Mouse (Mus musculus): ENCODE results near the gene Gbe1. TPM values are rescaled to one million over a fixed set of nuclear protein-coding genes. Genes with fewer than 3 reads are reported as not detected.

Gene Gbe1
- polyA plus RNA-seq, 1 experiment from 2014 or later: 14.2 TPM

DNA sequence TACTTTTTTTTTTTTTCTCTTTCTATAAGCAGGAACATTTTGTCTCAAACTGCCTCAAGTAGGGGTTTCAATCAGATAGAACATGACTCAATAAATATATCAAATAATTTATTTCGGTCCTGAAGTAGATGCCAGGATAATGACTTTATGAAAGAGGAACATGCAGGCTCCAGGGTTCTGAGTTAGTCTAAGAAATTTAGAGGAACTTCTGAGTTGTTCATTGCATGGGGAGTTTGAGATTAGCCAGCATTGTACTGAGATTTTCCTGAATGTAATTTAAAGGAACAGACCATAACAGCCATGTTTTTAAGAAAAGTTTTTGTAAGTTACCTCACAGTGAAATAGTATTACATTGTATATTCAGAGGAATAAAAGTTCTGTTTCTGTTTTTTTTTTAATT, 71.7 kb downstream of the Gbe1 start:
- no peak for DNase-seq (ENCODE audit: low spot score)
- H3K9me3 ChIP-seq: 0 out of 2 replicates have a peak, but pooled peaks cover 6% of the 10 kb centered on the region
- H3K4me3 ChIP-seq: no peak overlapping the region
- WGBS: 95% methylated on average over 1 of the region's 1 CpGs
- no peaks in the 10 kb centered on the region for H3K36me3 ChIP-seq
- H3K27me3 ChIP-seq (ENCODE audit: insufficient read depth, poor library complexity, severe bottlenecking): no peaks in the 10 kb centered on the region
- H3K4me1 ChIP-seq (replicated peaks): no peaks in the 10 kb centered on the region
- H3K27ac ChIP-seq: no peak overlapping the region

DNA sequence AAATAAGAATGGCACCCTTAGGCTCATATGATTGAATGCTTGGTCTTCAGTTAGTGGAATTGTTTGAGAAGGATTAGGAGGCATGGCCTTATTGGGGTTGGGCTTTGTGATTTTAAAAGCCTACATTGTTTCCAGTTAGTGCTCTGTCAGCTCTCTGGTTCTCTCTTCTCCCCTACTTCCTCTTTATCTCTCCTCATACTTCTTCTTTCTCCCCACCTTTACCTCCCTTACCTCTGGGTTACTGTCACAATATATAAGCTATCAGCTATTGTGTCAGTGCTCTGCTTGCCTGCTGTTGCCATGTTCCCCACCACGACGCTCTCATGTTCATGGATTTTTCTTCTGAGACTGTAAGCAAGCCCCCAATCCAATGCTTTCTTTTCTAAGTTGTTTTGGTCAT, 73.6 kb downstream of the Gbe1 start:
- Histone ChIP-seq H3K27ac (no peak overlapping the region), H3K4me1 (replicated peaks) (no peaks in the 10 kb centered on the region), H3K36me3 (no peaks in the 10 kb centered on the region), H3K4me3 (no peak overlapping the region), H3K27me3 (ENCODE audit: insufficient read depth, poor library complexity, severe bottlenecking) (no peaks in the 10 kb centered on the region), H3K9me3 (0 out of 2 replicates have a peak, but pooled peaks cover 5% of the 10 kb centered on the region)
- no peak for DNase-seq (ENCODE audit: low spot score)
- WGBS: 95% methylated on average over 2 of the region's 2 CpGs

DNA sequence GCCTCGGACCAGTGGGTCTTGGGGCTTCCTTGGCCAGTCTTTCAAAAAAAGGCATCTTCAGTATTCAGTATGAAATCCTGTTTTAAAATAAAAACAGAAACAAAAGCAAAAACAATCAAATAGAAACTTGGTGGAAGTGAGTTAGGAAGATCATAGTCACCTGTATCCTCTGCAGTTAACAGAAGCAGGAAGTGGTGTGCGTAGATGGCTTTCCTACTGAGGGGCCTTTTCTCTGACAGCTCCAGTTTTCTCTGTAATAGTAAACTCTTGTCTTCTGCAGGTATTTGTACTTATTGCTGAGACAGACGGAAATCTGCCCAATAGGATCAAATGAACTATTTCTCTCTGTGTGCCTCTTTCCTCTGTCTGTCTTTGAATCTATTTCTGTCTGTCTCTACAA, 81.5 kb downstream of the Gbe1 start:
- Histone ChIP-seq H3K9me3 (0 out of 2 replicates have a peak, but pooled peaks cover under 1% of the 10 kb centered on the region), H3K27me3 (ENCODE audit: insufficient read depth, poor library complexity, severe bottlenecking) (no peaks in the 10 kb centered on the region), H3K4me1 (replicated peaks) (no peaks in the 10 kb centered on the region), H3K36me3 (no peaks in the 10 kb centered on the region), H3K4me3 (no peak overlapping the region), H3K27ac (no peak overlapping the region)
- no peak for DNase-seq (ENCODE audit: low spot score)
- WGBS: 89% methylated on average over 3 of the region's 3 CpGs

DNA sequence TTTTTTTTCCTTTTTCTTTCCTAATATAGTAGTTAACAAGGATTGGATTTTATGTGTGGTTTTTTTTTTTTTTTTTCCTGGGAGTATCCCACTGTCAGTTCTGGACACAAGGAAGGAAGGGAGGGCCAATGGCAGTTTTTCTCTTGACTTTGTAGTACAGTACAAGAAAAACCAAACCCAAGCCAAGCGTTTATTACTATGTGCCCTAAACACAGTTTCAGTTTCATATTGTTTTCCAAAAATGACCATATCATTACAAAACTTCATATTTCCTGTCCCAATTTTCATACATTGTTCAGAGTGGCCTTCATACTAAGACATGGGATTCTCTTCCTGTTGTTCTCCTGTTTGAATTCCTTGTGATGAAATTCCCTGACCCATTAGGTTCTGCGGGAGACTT, 94.0 kb downstream of the Gbe1 start:
- H3K36me3 ChIP-seq: no peaks in the 10 kb centered on the region
- H3K27me3 ChIP-seq (ENCODE audit: insufficient read depth, poor library complexity, severe bottlenecking): no peaks in the 10 kb centered on the region
- H3K9me3 ChIP-seq: no peaks in the 10 kb centered on the region
- H3K4me3 ChIP-seq: no peak overlapping the region
- DNase-seq (ENCODE audit: low spot score): no peak
- no peaks in the 10 kb centered on the region for H3K4me1 ChIP-seq (replicated peaks)
- 91% methylated on average over 2 of the region's 2 CpGs for WGBS
- H3K27ac ChIP-seq: no peak overlapping the region

DNA sequence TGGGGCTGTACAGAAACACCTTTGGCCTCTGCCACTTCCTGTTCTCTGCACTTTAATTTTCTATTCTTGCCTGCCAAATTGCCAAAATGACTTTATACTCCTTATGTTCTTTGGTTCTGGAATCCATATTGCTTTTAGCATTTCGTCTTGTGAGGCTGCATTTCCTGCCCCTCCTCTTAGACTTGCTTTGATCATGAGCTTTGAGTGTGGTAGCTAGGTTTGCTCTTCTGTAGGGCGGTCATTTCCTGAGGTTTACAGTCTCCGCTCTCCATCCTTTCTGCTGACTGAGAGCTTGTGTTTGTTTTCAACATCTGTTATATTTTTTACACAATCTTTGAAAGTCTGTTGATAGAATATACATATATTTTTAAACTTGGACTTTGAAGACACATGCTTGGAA, 107.3 kb downstream of the Gbe1 start:
- WGBS: 88% methylated on average over 3 of the region's 3 CpGs
- H3K27me3 ChIP-seq (ENCODE audit: insufficient read depth, poor library complexity, severe bottlenecking): no peaks in the 10 kb centered on the region
- H3K4me1 ChIP-seq (replicated peaks): no peaks in the 10 kb centered on the region

DNA sequence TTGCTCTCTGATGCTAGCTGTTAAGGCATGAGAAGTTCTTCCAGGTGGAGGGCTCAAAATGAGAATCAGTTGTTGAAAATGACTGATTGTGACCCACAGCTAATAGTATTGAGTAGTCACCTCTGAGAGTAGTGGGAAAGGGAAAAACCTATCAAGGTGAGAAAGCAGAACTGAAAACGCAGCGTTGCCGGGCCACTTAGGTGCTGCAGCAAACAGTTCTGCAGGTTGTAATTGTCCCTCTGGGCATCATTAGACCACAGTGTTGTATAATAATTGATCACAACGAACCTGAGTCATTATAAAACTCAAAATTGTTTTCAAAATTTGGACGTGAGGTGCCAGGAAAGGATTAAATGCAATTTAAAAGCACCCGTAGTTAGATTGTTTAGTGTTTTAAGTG, 135.8 kb downstream of the Gbe1 start:
- DNase-seq (ENCODE audit: low spot score): no peak
- no peaks in the 10 kb centered on the region for H3K4me1 ChIP-seq (replicated peaks)

More for the DNA sequence above, 107.3 kb downstream of the Gbe1 start:
- no peaks in the 10 kb centered on the region for H3K36me3 ChIP-seq
- no peak overlapping the region for H3K27ac ChIP-seq
- no peaks in the 10 kb centered on the region for H3K9me3 ChIP-seq
- H3K4me3 ChIP-seq: no peak overlapping the region
- DNase-seq (ENCODE audit: low spot score): no peak

DNA sequence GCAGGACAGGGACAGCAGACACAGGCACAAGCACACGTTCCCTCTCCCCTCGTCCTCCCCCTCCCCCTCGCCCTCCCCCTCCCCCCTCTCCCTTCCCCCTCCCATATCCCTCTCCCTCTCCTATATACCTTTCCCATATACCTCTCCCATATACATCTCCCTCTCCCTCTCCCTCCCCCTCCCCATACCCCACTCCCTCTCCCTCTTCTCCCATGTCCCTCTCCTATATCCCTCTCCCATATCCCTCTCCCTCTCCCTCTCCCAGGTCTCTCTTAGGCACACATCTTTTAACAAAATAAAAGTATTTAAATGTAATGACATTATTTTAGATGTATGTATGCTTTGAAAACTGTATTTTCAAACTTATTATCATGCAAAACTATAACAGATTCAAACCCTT, 161.8 kb downstream of the Gbe1 start:
- Histone ChIP-seq H3K4me1 (replicated peaks) (no peaks in the 10 kb centered on the region), H3K9me3 (no peaks in the 10 kb centered on the region), H3K36me3 (no peaks in the 10 kb centered on the region), H3K27ac (no peak overlapping the region), H3K4me3 (no peak overlapping the region), H3K27me3 (ENCODE audit: insufficient read depth, poor library complexity, severe bottlenecking) (no peaks in the 10 kb centered on the region)
- no peak for DNase-seq (ENCODE audit: low spot score)
- WGBS: 76% methylated on average over 2 of the region's 3 CpGs

More for the DNA sequence above, 135.8 kb downstream of the Gbe1 start:
- H3K27me3 ChIP-seq (ENCODE audit: insufficient read depth, poor library complexity, severe bottlenecking): no peaks in the 10 kb centered on the region
- 87% methylated on average over 6 of the region's 6 CpGs for WGBS
- no peaks in the 10 kb centered on the region for H3K36me3 ChIP-seq
- H3K4me3 ChIP-seq: no peak overlapping the region
- H3K9me3 ChIP-seq: no peaks in the 10 kb centered on the region
- no peak overlapping the region for H3K27ac ChIP-seq

DNA sequence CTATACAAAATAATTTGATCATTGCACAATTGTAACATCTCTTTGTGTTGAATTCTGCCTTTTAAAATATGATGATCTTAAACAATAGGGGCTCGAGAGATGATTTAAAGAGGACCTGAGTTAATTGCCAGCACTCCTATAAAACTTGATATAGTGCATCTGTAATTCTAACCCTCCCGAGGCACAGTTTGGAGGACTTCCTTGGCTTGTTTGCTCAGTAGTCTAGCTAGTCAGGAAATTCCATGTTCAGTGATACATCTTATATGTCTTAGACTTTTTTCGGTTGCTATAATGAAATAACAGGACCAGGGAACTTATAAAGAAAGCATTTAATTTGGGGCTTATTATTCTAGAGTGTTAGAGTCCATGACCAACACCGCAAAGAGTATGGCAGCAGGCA, 162.4 kb downstream of the Gbe1 start:
- 87% methylated on average over 4 of the region's 4 CpGs for WGBS
- Histone ChIP-seq H3K9me3 (no peaks in the 10 kb centered on the region), H3K4me1 (replicated peaks) (no peaks in the 10 kb centered on the region), H3K27me3 (ENCODE audit: insufficient read depth, poor library complexity, severe bottlenecking) (no peaks in the 10 kb centered on the region), H3K36me3 (no peaks in the 10 kb centered on the region), H3K27ac (no peak overlapping the region), H3K4me3 (no peak overlapping the region)
- DNase-seq (ENCODE audit: low spot score): no peak

DNA sequence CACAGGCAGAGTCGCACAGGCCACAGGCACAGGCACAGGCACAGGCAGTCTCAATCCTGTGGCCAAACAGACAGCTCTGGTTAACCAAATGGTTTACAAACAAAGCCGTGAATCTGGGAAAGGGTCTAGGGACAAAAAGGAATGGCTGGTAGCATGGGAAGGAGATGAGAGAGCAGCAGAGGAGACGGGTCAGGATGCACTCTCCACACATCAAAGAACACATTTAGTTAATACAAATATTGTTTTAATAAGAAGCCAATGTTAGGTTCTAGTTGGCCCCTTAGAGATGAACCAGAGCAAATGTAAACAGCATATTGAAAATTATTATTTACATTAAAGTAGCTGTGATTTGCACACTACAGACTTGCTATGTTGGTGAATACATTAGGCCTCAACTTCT, 166.7 kb downstream of the Gbe1 start:
- H3K4me3 ChIP-seq: no peak overlapping the region
- no peaks in the 10 kb centered on the region for H3K9me3 ChIP-seq
- H3K4me1 ChIP-seq (replicated peaks): no peaks in the 10 kb centered on the region
- no peak overlapping the region for H3K27ac ChIP-seq
- H3K36me3 ChIP-seq: no peaks in the 10 kb centered on the region
- 96% methylated on average over 3 of the region's 3 CpGs for WGBS
- no peak for DNase-seq (ENCODE audit: low spot score)
- H3K27me3 ChIP-seq (ENCODE audit: insufficient read depth, poor library complexity, severe bottlenecking): no peaks in the 10 kb centered on the region

DNA sequence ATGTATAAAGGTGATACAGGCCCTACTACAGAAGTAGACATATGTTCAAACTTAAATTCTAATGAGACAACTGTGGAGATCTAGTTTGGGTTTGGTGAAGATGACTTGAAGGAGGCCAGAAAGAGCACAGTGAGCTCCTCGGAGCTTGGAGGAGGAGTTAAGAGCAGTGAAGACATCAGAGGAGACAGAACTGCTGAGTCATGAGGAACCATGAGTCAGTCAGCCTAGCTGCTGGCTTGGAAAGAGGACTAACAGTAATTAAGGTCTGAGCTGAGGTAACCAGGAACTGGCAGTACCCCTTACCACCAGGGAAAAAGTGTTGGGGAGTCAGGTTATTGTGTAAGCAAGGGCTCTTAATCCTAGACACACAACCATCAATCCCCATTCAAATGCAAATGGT, 192.7 kb downstream of the Gbe1 start:
- no peak for DNase-seq (ENCODE audit: low spot score)
- H3K27ac ChIP-seq: no peak overlapping the region
- no peaks in the 10 kb centered on the region for H3K27me3 ChIP-seq (ENCODE audit: insufficient read depth, poor library complexity, severe bottlenecking)
- H3K9me3 ChIP-seq: no peaks in the 10 kb centered on the region
- H3K36me3 ChIP-seq: no peaks in the 10 kb centered on the region
- no peak overlapping the region for H3K4me3 ChIP-seq
- H3K4me1 ChIP-seq (replicated peaks): no peaks in the 10 kb centered on the region
- 57% methylated on average over 1 of the region's 1 CpGs for WGBS

DNA sequence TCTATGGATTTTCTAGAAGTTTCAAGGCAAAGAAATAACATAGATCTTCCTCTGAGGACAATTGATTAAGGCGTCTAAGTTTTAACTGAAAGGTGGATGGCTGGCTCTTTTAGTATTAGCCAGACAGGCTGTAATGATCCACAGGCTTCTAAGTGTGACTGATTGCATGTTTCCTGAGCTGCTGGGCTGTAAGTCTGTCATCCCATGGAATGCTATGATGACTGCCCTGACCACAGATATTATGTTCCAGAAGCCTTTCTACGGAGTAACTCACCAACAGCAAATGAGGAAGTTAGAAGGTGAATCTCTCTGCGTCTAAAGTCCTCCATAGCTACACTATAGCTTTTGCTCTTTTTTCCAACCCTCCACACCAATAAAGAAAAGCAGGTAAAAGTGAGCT, 197.2 kb downstream of the Gbe1 start:
- H3K27me3 ChIP-seq (ENCODE audit: insufficient read depth, poor library complexity, severe bottlenecking): no peaks in the 10 kb centered on the region
- 91% methylated on average over 3 of the region's 3 CpGs for WGBS
- H3K4me3 ChIP-seq: no peak overlapping the region
- H3K4me1 ChIP-seq (replicated peaks): no peaks in the 10 kb centered on the region
- no peak overlapping the region for H3K27ac ChIP-seq
- no peaks in the 10 kb centered on the region for H3K9me3 ChIP-seq
- no peak for DNase-seq (ENCODE audit: low spot score)
- no peaks in the 10 kb centered on the region for H3K36me3 ChIP-seq

DNA sequence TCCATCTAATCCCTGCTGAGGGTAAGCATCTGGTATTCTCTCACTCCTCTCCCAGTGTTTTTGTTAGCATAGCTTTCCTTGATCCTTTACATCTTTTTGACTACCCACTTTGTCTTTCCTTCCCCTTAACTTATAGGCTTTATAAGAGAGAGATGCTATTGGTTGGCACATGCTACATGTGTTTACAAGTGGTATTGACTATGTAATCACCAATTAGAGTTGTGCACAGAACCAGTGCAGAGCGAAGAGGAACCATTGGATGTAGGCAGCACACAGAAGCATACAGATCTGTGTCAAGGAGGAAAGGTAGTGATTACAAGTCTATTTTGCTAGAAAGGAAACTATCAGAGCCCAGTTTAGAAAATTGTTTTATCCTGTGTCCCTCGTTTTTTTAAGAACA, 209.1 kb downstream of the Gbe1 start:
- Histone ChIP-seq H3K4me1 (replicated peaks) (no peaks in the 10 kb centered on the region), H3K4me3 (no peak overlapping the region), H3K27ac (no peak overlapping the region), H3K9me3 (no peaks in the 10 kb centered on the region), H3K36me3 (no peaks in the 10 kb centered on the region), H3K27me3 (ENCODE audit: insufficient read depth, poor library complexity, severe bottlenecking) (no peaks in the 10 kb centered on the region)
- 84% methylated on average over 2 of the region's 2 CpGs for WGBS
- DNase-seq (ENCODE audit: low spot score): no peak

DNA sequence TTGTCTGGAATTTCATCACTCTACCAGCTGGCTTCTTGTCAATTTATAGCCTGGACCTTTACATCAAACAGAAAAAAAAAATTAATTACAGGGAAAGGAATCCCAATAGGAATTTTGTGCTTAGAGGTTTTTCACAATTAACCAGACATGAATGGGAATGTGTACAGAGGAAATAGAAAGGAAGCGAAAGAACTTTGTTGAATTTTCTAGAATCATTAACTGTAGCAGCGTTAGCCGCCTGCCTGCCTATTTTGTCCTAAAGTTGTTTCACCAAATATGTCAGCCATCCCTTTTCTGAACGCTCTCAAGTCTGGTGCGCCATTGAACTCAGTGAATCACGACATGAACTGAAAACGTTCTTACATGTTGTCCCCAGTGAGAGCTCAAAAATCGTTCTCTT, 209.8 kb downstream of the Gbe1 start:
- H3K27me3 ChIP-seq (ENCODE audit: insufficient read depth, poor library complexity, severe bottlenecking): no peaks in the 10 kb centered on the region
- WGBS: 91% methylated on average over 8 of the region's 8 CpGs
- H3K4me1 ChIP-seq (replicated peaks): no peaks in the 10 kb centered on the region
- no peak overlapping the region for H3K27ac ChIP-seq
- no peaks in the 10 kb centered on the region for H3K36me3 ChIP-seq
- H3K4me3 ChIP-seq: no peak overlapping the region
- no peak for DNase-seq (ENCODE audit: low spot score)
- no peaks in the 10 kb centered on the region for H3K9me3 ChIP-seq

DNA sequence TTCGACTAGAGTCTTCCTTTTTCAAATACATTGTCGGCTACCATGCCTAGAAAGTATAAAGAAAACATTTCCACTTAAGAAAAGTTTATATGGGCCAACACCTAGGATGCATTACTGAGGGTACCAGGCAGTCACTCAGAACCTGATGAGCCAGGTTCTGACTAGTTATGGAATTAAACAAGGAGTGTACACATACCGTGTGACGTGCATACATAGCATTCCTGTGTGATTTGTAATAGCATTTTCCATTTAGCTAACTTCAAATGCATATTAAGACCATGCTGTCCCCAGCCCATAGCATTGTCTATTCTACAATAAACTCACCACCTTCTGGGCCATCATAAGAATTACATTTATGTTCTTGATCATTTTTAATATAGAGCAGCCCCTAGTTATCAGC, 210.5 kb downstream of the Gbe1 start:
- no peak for DNase-seq (ENCODE audit: low spot score)
- WGBS: 95% methylated on average over 4 of the region's 4 CpGs
- Histone ChIP-seq H3K27ac (no peak overlapping the region), H3K4me3 (no peak overlapping the region), H3K9me3 (no peaks in the 10 kb centered on the region), H3K4me1 (replicated peaks) (no peaks in the 10 kb centered on the region), H3K27me3 (ENCODE audit: insufficient read depth, poor library complexity, severe bottlenecking) (no peaks in the 10 kb centered on the region), H3K36me3 (no peaks in the 10 kb centered on the region)
